Mouse (Mus musculus) adrenal gland, adult 2 months (tissue): ENCODE results near the gene Sarm1. TPM values are rescaled to one million over a fixed set of nuclear protein-coding genes. Genes with fewer than 3 reads are reported as not detected.

ENCODE experiments used
- DNase-seq: peaks from one replicate; pipeline ENCODE4 v3.0.0; 2021
- polyA plus RNA-seq: library from polyadenylated mRNA; depleted of rRNA; stranded (reverse); fragments of >200 nt; gene quantifications from 2 replicates; pipeline ENCODE4 v1.2.3, GENCODE M21; 2012
- total RNA-seq, 2 experiments: library from RNA; stranded (reverse); gene quantifications; 2 replicates each; pipeline ENCODE4 v1.2.3; 2021

The Sarm1 gene
- total and polyA plus RNA-seq, 3 experiments = 2.3 to 8.2 (median 5.3) TPM

GRCm38 (mm10) chr11:78512025-78512957 is 14.7 kb upstream of the Sarm1 start, which contains the start of the genes Tmem199 and Poldip2:
TSS of gene Tmem199 (minus strand) at chr11:78512172.
TSS of gene Poldip2 (plus strand) at chr11:78512193.
- DNase-seq = peak; percentile 94

GRCm38 (mm10) chr11:78509148-78509547 is 11.6 kb upstream of the Sarm1 start:
- DNase-seq = no peak

- no peak for DNase-seq
Observed at GRCm38 (mm10) chr11:78505430-78505829, 7.9 kb upstream of the Sarm1 start.

- DNase-seq = no peak
Observed at GRCm38 (mm10) chr11:78502909-78503650, 5.5 kb upstream of the Sarm1 start, which contains the start of gene Sebox. TSS of gene Sebox (plus strand) at chr11:78503447.

GRCm38 (mm10) chr11:78501529-78501928 is 4.0 kb upstream of the Sarm1 start:
- DNase-seq = no peak

GRCm38 (mm10) chr11:78500623-78501202 is 3.2 kb upstream of the Sarm1 start:
- DNase-seq = no peak

- DNase-seq = no peak
Observed at GRCm38 (mm10) chr11:78499543-78499942, 2.0 kb upstream of the Sarm1 start.

GRCm38 (mm10) chr11:78499004-78499403 is 1.4 kb upstream of the Sarm1 start, which contains the start of gene Vtn:
TSS of gene Vtn (plus strand) at chr11:78499091.
- peak; percentile 26 for DNase-seq

GRCm38 (mm10) chr11:78497071-78497541 is 448 bp downstream of the Sarm1 start:
- peak; percentile 35 for DNase-seq

- peak; percentile 34 for DNase-seq
Observed at GRCm38 (mm10) chr11:78495904-78496303, 1.6 kb downstream of the Sarm1 start.

- DNase-seq = peak; percentile 68
Observed at GRCm38 (mm10) chr11:78490781-78491241, 6.7 kb downstream of the Sarm1 start.

GRCm38 (mm10) chr11:78488168-78488567 is 9.4 kb downstream of the Sarm1 start:
- DNase-seq = peak; percentile 69

- no peak for DNase-seq
Observed at GRCm38 (mm10) chr11:78483639-78484038, 13.9 kb downstream of the Sarm1 start.

- DNase-seq = no peak
Observed at GRCm38 (mm10) chr11:78475289-78475688, 22.3 kb downstream of the Sarm1 start.

- DNase-seq = peak; percentile 77
Observed at GRCm38 (mm10) chr11:78471326-78472103, 26.0 kb downstream of the Sarm1 start.

GRCm38 (mm10) chr11:78467932-78468331 is 29.6 kb downstream of the Sarm1 start:
- no peak for DNase-seq

GRCm38 (mm10) chr11:78467515-78467914 is 30.0 kb downstream of the Sarm1 start:
- DNase-seq = no peak

- no peak for DNase-seq
Observed at GRCm38 (mm10) chr11:78466242-78466912, 31.2 kb downstream of the Sarm1 start.

GRCm38 (mm10) chr11:78465568-78466180 is 31.9 kb downstream of the Sarm1 start, which contains the start of gene Slc46a1:
TSS of gene Slc46a1 (plus strand) at chr11:78465697.
- peak; percentile 93 for DNase-seq

GRCm38 (mm10) chr11:78465116-78465515 is 32.4 kb downstream of the Sarm1 start:
- no peak for DNase-seq
